Mouse (Mus musculus): ENCODE data around the gene Ccdc194. TPM values are rescaled to one million over a fixed set of nuclear protein-coding genes. Genes with fewer than 3 reads are reported as not detected.

Gene Ccdc194
- total RNA-seq, 4 experiments from 2014 or later = not detected

DNA sequence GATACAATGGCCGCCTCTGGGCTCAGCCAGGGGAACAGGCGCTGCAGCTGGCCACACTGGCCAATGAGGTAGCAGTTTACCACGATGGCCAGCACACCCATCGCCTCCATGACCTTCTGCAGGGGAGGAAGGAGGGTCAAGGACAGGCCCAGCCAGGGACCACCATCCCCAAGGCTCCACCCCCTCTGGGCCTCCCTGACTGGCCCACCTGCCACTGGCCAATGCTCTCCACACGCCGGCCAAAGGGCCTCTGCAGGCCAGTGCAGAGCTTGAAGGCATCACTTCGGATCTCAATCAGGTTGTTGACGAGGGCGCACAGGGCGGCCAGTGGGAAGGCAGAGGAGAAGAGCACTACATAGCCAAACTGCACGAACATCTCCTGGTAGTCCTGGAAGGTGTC lies 46.6 kb downstream of the Ccdc194 start:
- no peak for DNase-seq (ENCODE audit: low spot score in 2 of 2)

DNA sequence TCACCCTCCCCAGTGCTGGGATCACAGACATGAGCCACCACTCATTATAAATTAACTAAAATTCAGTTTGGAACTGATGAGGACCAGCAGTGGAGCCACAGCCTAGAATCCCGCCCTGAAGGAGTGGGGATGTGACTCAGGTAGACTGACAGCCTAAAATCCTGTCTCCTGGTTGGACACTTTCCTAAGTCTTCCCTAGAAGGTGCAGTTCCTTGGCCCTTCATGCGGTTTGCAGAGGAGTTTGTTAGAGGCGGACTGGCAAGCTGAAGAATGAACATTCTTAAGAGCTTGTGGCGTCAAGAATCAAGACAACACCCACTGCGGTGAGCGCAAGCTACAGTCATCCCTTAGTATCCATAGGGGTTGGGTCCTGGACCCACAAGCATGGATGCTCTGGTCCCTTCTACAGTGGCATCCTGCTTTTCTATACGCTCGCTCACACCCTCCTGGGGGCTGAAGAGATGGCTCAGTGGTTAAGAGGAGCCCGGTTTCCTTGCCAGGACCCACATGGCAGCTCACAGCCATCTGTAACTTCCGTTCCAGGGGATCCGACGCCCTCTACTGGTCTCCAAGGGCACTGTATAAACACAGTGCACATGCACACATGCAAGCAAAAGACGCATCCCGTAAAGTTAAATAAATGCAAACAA lies 48.2 kb downstream of the Ccdc194 start:
- peak in 1 of 2 experiments; percentile 36 for DNase-seq (ENCODE audit: low spot score in 2 of 2)

DNA sequence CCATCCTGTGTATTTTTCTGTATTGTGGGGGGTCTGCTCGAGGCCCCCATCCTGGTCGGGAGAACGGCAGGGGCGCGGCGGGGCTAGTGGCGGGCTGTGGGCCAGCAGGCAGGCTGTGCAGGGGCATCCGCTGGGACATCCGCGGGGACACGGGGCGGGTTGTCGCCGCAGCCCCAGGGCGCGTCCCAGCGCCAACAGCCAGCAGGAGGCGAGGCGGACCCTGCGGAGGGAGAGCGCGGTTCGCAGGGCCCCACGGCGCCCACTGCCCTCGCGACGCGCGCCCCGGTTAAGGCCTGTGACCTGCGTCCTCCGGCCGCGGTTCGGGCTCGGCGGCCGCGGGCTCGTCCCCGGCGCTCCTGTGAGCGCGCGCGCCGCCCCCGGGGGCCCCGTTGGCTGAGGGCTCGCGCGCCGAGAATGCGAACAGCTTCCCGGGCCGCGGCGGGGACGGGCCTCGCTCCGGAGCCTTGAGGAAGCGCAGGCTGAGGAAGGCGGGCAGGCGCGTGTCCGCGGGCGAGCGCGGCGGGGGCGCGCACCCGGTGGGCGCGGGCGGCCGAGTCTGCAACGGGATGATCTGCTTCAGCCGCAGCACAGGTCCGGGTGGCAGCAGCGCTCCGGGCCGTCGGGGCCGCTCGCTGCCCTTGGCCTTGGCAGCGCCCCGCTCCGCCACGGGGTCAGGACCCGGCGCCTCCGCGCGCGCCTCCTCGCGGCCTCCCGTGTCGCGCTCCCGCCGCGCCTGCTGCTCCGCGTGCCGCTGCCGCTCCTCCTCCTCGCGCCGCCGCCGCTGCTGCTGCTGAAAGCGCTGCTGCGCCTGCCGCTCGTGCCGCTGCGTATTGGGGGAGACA lies 49.2 kb downstream of the Ccdc194 start:
- peak; percentile 70 to 82 for DNase-seq (ENCODE audit: low spot score in 2 of 2)

DNA sequence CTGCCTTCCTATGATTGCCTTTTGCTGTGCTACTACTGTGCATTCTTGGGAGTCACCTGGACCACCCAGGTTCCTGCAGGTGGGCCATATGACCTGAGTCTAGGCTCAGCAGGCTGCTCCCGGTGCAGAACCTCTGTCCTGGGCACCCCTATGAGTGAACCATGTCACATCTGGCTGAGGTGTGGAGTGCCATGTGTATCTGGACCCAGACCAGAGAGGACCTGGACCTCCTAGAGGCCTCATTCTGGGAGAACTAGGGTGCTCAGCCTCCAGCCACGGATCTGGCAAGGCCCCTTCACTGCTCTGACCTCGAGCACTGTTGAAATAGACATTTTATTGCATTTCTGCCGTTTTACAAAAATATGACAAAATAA lies 49.8 kb downstream of the Ccdc194 start:
- DNase-seq (ENCODE audit: low spot score in 2 of 2) = no peak

GRCm38 (mm10) chr8:71474785-71475701 lies 50.5 kb downstream of the Ccdc194 start:
- DNase-seq (ENCODE audit: low spot score in 2 of 2) = no peak

DNA sequence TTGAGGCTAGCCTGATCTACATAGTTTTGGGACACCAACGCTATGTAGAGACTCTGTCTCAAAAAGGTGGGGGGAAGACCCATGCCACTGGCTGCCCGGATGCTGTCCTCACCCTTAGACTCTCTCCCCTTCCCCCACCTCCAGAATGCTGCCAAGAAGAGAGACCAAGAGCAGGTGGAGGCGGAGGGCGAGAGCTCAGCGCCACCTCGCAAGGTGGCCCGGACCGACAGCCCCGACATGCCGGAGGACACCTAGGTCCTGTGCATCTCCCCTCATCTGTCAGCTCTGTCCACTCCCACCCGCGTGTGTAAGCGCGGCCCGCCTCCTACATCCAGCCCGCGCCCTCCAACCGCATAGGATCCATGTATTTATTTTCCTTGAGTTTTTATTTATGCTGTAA lies 51.2 kb downstream of the Ccdc194 start:
- DNase-seq (ENCODE audit: low spot score in 2 of 2) = no peak

- no peak for DNase-seq (ENCODE audit: low spot score in 2 of 2)
These were observed 52.7 kb downstream of the Ccdc194 start for GRCm38 (mm10) chr8:71472601-71473386.

- DNase-seq (ENCODE audit: low spot score in 2 of 2) = no peak
These were observed 53.6 kb downstream of the Ccdc194 start for GRCm38 (mm10) chr8:71471861-71472260.

DNA sequence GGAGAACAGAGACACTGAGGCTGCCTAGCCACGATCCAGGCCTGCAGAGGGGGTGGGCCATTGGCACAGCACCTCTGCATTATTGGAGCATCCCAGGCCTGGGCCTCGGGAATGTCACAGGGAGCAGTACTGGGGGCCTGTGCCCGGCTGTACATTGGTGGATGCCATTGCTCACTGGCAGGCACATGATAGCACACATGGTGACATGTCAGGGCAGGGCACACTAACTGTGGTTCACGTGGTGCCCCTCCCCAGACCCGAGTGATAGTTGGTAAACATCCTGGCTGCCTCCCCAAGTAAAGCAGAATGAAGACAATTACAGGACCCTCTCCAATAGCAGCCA lies 54.6 kb downstream of the Ccdc194 start:
- no peak for DNase-seq (ENCODE audit: low spot score in 2 of 2)

DNA sequence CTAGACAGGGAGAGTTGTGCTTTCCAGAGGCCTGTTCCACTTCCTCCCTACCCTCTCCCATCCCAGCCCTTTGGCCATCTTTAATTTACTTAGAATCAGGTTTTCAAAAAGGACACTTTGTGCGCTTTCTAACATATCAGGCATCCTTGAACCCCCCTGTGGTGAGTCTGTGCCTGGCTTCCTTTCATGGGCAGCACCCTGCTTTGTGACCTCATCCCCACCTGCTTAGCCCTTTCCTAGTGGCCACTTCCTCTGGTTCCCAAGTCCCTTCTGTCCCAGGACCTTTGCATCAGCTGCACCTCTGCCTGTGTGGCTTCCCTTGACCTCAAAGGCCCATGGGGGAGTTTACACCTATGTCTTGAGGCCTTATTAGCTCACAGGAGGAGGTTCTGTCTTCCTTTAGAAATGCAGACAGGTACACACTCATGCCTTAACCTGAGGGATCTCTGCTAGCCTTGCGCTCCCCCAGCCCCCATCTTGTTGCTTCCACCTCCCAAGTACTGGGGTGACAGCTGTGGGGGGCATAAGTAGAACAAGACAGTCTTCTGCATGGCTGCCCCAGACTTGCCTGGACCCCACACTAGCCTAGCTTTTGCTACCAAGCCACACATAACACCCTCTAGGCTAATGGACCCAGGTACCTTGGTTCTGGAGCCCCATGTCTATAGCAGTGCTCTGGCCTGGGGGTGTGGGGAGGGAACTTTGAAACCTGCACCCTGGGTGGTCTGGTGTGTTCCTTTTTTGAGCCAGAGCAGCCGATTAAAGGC lies 55.2 kb downstream of the Ccdc194 start:
- DNase-seq (ENCODE audit: low spot score in 2 of 2) = peak in 1 of 2 experiments; percentile 9

Other genes with a start within 250 kb of the Ccdc194 start
- 100 to 1,000 TPM; 125 to 140 (median 127) TPM for gene Use1, start 158.9 kb downstream of the Ccdc194 start, total RNA-seq (2022)
- 10 to 100 TPM; 13.3 to 16.5 (median 14.7) TPM for gene Ocel1, start 154.4 kb downstream of the Ccdc194 start, total RNA-seq (2022)
- 10 to 100 TPM; 32.5 to 39.6 (median 36.7) TPM for gene Nr2f6, start 143.8 kb downstream of the Ccdc194 start, total RNA-seq (2022)
- 1 to 10 TPM; 3.4 to 5.1 (median 3.9) TPM for gene Ushbp1, start 129.9 kb downstream of the Ccdc194 start, total RNA-seq (2022)
- 100 to 1,000 TPM in 3 of 4 experiments, 10 to 100 TPM in 1; 96.4 to 113 (median 105) TPM for gene Babam1, start 128.8 kb downstream of the Ccdc194 start, total RNA-seq (2022)
- under 1 TPM; 0.34 to 0.63 (median 0.41) TPM for gene Ankle1, start 119.7 kb downstream of the Ccdc194 start, total RNA-seq (2022)
- gene Abhd8, start 62.1 kb downstream of the Ccdc194 start, total RNA-seq (2022) = 100 to 1,000 TPM; 255 to 290 (median 264) TPM
- 10 to 100 TPM; 50.0 to 56.8 (median 53.3) TPM for gene Mrpl34, start 60.8 kb downstream of the Ccdc194 start, total RNA-seq (2022)
- gene Dda1, start 56.5 kb downstream of the Ccdc194 start, total RNA-seq (2022) = 10 to 100 TPM; 59.4 to 75.0 (median 64.0) TPM
- gene Ano8, start 39.7 kb downstream of the Ccdc194 start, total RNA-seq (2022) = 10 to 100 TPM; 51.0 to 61.5 (median 60.0) TPM
- gene Gtpbp3, start 37.6 kb downstream of the Ccdc194 start, total RNA-seq (2022) = 10 to 100 TPM; 28.0 to 37.8 (median 31.0) TPM
- gene Plvap, start 14.0 kb downstream of the Ccdc194 start, total RNA-seq (2022) = 10 to 100 TPM in 2 of 4 experiments, 1 to 10 TPM in 2; 7.0 to 11.7 (median 9.6) TPM
- gene Bst2, start 11.7 kb upstream of the Ccdc194 start, total RNA-seq (2022) = 10 to 100 TPM in 1 of 4 experiments, 1 to 10 TPM in 3; 4.1 to 11.8 (median 6.4) TPM
- 10 to 100 TPM; 38.0 to 44.2 (median 39.9) TPM for gene Mvb12a, start 17.2 kb upstream of the Ccdc194 start, total RNA-seq (2022)
- gene Tmem221, start 33.2 kb upstream of the Ccdc194 start, total RNA-seq (2022) = under 1 TPM in 2 of 4 experiments, not detected in 2; 0.27 to 0.70 TPM
- under 1 TPM in 2 of 4 experiments, not detected in 2; 0.17 to 0.21 TPM for gene Nxnl1, start 40.9 kb upstream of the Ccdc194 start, total RNA-seq (2022)
- gene Slc27a1, start 43.2 kb upstream of the Ccdc194 start, total RNA-seq (2022) = 100 to 1,000 TPM in 1 of 4 experiments, 10 to 100 TPM in 3; 94.4 to 105 (median 97.5) TPM
- gene Pgls, start 66.5 kb upstream of the Ccdc194 start, total RNA-seq (2022) = 10 to 100 TPM; 28.7 to 31.1 (median 29.3) TPM
- 1 to 10 TPM; 1.2 to 3.5 (median 2.3) TPM for gene Fam129c, start 71.9 kb upstream of the Ccdc194 start, total RNA-seq (2022)
- gene Colgalt1, start 85.3 kb upstream of the Ccdc194 start, total RNA-seq (2022) = 10 to 100 TPM; 38.6 to 51.4 (median 45.8) TPM
- 100 to 1,000 TPM; 237 to 269 (median 246) TPM for gene Unc13a, start 146.0 kb upstream of the Ccdc194 start, total RNA-seq (2022)
- 1 to 10 TPM; 4.4 to 7.3 (median 6.1) TPM for gene Jak3, start 150.6 kb upstream of the Ccdc194 start, total RNA-seq (2022)
- gene Insl3, start 163.5 kb upstream of the Ccdc194 start, total RNA-seq (2022) = 1 to 10 TPM; 1.4 to 3.2 (median 2.1) TPM
- gene B3gnt3, start 176.1 kb upstream of the Ccdc194 start, total RNA-seq (2022) = under 1 TPM; 0.41 to 0.88 (median 0.70) TPM
- gene Fcho1, start 200.0 kb upstream of the Ccdc194 start, total RNA-seq (2022) = 100 to 1,000 TPM; 150 to 181 (median 159) TPM

All from left cerebral cortex, adult 8-10 months (tissue).